Mouse (Mus musculus) layer of hippocampus, postnatal 14 days (tissue): ENCODE results near the gene Ppm1l. TPM values are rescaled to one million over a fixed set of nuclear protein-coding genes. Genes with fewer than 3 reads are reported as not detected.
"Not testable (repeated sequence)": the region's sequence is repeated elsewhere in the genome, so short reads cannot be mapped to it uniquely, and the experiment has no call there.

Source experiments
- DNase-seq, 2 experiments: peaks; one replicate each; pipeline ENCODE4 v3.0.0; 2021 to 2022; ENCODE audit warnings: low spot score in 2 of 2, mixed read lengths in 1 of 2
- total RNA-seq, 2 experiments: library from RNA; stranded (reverse); gene quantifications; 2 replicates each; pipeline ENCODE4 v1.2.3; 2021

Ppm1l gene
- total RNA-seq, 2 experiments from 2014 or later: 55.2 to 55.4 TPM

DNA sequence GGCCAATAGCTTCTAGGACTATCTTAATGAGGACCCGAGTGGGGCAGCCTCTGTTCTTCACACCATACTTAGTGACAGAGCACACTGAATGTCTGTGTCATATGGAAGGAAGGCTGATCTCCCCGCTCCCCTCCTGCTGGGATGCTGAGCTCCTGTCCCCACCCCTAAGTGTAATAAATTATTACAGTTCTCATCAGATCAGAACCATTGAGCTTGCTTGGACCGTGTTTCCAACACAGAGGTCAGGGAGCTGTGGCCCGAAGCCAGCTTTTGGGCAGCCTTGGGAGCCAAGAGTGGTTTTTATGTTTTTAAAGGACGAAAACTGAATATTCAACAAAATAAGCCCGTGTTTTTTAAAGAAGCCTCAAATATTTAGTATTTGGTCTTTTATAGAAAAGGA is 47.5 kb downstream of the Ppm1l start:
- DNase-seq: no peak

- DNase-seq: no peak
These were observed 51.3 kb downstream of the Ppm1l start for GRCm38 (mm10) chr3:69367916-69368315.

GRCm38 (mm10) chr3:69372731-69373130 is 56.1 kb downstream of the Ppm1l start:
- DNase-seq: no peak

- peak in 1 of 2 experiments; percentile 47 for DNase-seq
These were observed 57.1 kb downstream of the Ppm1l start for GRCm38 (mm10) chr3:69373544-69374306.

DNA sequence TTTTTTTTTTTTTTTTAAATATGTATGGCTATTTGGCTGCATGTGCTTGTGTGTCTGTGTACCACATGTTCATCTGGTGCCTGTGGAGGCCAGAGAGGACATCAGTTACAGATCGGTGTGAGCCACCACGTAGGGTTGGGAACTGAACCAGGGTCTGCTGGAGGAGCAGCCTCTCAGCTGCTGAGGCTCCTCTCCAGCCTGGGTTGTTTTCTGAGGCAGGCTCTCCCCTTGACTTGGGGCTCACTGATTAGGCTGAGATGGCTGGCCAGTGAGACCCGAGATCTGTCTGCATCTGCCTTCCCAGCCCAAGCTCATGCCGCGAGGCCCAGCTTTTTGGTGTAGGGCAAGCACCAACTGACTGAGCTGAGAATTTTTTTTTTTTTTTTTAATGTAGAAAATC is 57.9 kb downstream of the Ppm1l start:
- no peak for DNase-seq

DNA sequence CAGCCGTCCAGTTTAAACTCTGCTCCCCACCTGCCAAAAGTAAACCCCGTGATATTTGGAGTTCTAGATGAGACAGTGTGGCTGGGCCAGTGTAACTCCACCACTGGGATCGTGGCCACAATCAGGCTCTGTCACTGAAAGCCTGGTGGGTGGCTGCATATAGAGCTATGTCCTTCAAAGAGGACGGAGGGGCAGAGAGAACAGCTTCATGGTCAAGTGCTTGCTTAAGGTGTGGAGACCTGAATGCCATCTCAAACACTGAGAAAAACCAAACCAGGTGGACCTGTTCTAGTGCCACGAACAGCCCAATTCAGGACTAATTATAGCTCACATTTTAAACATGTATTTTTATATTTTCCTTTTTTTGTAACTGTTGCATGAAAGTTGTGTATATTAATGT is 58.3 kb downstream of the Ppm1l start:
- DNase-seq: no peak

GRCm38 (mm10) chr3:69381213-69381612 is 64.6 kb downstream of the Ppm1l start:
- no peak for DNase-seq

DNA sequence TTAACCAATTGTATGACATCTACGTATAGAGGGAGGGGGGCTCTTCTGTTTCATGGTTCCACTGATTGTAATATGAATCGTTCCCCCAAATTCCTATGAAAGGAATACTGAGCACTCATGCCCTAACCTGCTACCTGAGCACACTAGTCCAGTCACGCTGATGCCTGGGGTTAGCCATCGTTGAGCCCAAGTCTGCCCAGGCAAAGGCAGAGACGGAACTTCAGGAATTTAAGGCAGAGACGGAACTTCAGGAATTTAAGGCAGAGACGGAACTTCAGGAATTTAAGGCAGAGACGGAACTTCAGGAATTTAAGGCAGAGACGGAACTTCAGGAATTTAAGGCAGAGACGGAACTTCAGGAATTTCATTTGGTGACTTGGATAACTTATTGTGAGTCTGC is 75.2 kb downstream of the Ppm1l start:
- DNase-seq: not testable (repeated sequence)

GRCm38 (mm10) chr3:69392298-69392697 is 75.6 kb downstream of the Ppm1l start:
- no peak for DNase-seq

GRCm38 (mm10) chr3:69393079-69393478 is 76.4 kb downstream of the Ppm1l start:
- no peak for DNase-seq

- no peak for DNase-seq
These were observed 77.3 kb downstream of the Ppm1l start for GRCm38 (mm10) chr3:69393991-69394390.

DNA sequence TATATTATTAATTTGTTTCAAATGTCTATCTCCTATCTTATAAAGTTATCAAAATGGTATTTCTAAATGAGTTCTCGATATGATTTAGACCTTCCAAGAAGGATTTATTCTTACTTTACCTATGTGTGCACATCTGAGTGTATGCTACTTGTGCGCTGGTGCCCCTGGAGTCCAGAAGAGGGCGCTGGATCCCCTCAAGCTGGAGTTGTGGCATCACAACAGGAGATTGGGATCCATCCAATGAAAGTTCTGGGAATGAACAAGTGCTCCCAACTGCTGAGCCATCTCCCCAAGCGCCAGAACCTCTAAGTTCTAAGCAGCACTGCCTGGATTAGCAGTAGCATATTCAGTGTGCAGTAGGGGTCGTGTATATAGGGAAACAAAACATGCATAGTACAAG is 78.4 kb downstream of the Ppm1l start:
- no peak for DNase-seq

- DNase-seq: no peak
These were observed 81.1 kb downstream of the Ppm1l start for GRCm38 (mm10) chr3:69397733-69398132.

DNA sequence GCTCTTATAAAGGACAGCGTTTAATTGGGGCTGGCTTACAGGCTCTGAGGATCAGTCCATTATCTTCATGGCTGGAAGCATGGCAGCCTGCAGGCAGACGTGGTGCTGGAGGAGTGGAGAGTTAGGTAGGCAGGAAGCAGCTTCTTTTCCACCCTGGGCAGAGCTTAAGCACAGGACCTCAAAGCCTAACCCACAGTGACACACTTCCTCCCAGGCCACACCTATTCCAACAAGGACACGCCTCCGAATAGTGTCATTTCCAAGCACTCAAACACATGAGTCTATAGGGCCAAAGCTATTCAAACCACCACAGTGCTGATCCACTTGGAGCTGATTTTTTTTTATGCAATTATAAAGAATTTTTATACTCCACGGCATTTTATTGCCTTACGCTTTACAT is 82.7 kb downstream of the Ppm1l start:
- DNase-seq: no peak

GRCm38 (mm10) chr3:69403196-69403595 is 86.5 kb downstream of the Ppm1l start:
- DNase-seq: no peak

DNA sequence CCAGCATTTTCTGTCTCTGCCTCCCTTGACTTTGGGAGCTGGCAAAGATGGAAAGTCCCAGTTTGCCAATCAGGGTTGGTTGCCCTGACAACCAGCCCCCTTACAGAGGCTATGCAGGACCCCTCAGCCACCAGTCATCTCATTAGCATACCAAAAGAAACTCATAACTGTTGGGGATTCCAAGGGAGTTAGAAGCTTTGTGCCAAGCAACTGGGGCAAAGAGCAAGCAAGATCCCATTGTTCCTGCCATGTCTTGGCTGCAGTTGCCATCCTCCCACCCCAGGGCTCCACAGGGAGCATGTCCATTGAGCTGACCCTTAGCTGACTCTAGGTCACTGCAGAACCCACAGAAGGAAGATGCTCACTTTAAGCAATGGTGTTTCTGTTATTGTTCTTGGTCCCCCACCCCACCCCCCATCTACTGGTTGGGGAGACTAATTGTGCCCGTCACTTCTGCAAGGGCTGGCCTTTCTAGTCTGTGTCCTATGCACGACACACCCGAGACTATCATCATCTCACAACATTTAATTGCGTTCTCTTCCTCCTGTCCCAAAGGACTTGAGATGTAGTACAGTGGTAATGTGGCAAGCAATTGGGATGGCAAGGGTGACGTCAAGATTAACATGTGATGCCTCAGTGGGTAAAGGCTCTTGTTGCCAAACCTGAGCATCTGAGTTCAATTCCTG is 89.7 kb downstream of the Ppm1l start:
- DNase-seq: no peak

DNA sequence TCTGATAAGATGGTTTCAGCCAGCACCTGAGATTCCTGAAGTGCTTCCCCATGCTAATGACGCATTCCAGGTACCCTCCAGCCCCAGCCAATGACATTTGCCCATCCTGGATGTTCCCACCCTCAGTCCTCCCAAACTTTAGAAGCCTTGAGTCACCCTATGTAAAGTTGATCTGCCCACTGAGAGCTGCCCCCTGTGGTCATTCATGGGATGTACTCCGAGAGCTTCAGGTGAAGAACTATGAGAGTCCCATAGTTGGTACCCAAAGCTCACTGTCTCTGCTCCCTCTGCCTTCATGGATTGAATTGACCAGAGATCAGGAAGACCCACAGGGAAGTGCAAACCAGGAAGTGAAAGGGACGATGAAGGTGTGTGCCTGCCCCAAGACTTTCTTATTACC is 91.4 kb downstream of the Ppm1l start:
- DNase-seq: no peak

- DNase-seq: no peak
These were observed 99.5 kb downstream of the Ppm1l start for GRCm38 (mm10) chr3:69416112-69416511.

DNA sequence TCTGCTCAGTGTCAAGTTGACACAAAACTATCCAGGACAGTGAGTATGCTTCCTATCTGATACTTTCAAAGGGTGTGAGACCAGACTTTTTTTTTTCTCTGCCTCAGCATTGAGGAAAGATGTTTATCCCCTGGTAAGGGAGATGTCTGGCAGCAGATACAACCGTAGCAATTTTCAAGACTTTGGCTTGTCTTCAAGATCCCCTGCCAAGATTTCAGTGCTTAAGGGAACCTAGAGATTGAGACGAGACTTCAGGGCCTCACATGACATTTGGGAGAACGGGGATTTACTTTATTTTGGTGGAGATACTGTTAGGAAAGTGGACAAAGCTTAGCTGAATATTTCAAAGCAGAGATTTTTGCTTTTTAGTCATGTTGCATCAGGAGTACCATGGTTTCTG is 106.1 kb downstream of the Ppm1l start:
- no peak for DNase-seq

DNA sequence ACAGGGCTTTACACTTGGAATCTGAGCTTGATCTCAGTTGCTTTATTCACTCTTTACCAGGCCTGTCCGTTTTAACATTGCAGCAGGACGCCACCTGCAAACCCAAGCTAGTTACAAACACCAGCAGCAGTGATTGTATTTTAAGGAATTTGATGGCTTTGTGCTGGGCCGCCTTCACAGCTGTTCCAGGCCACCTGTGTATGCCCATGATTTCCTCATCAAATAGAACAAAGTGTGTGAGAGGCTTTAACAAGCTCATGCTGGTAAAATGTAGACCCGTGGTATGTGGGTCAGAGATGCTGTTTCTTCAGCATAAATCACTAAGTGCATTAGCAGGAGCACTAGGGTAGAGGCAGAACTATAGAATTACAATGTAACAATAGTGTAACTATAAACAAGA is 106.7 kb downstream of the Ppm1l start:
- no peak for DNase-seq

DNA sequence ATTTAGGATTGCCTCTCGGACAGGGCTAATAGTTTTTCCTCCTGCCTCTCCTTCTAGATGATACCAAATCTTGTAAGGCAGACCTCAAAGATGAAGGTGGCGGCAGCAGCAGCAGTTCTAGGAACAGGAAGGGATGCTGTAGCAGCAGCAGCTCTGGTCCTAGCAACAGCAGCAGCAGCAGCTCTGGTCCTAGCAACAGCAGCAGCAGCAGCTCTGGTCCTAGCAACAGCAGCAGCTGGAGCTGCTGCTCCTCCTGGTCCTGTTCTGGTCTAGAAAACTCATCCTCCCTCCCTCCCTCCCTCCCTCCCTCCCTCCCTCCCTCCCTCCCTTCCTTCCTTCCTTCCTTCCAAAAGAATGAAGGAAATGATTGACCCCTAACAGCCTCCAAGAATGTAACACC is 108.1 kb downstream of the Ppm1l start:
- not testable (repeated sequence) for DNase-seq

DNA sequence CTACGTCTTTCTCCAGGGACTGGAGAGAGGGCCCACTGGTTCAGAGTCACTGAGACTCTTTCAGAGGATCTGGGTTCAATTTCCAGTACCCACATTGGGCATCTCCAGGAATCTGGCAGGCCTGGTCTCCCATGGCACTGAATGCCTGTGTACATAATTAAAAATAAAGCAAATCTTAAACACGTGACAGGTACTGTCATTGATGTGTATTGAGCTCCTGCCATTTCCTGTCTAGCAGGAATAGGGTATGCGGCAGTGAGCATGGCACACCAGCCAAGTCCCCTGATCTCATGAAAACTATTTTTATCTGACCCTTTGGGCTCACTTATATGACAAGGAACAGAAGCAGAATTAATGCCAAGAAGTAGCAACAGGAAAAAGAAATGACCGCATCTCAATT is 110.6 kb downstream of the Ppm1l start:
- no peak for DNase-seq

GRCm38 (mm10) chr3:69428221-69428620 is 111.6 kb downstream of the Ppm1l start:
- no peak for DNase-seq
